Mouse (Mus musculus) heart, postnatal 25 days (tissue): ENCODE data around the gene Tomm20. TPM values are rescaled to one million over a fixed set of nuclear protein-coding genes. Genes with fewer than 3 reads are reported as not detected.

ENCODE experiments used
- DNase-seq: peaks from one replicate; pipeline ENCODE4 v3.0.0; 2022; ENCODE audit warnings: low spot score
- intact Hi-C: fragments of 180-260 bp; cut with DNase I; formaldehyde crosslinking; loops from one replicate; pipeline ENCODE4 v1.15.1; 2025
- total RNA-seq, 2 experiments: library from RNA; stranded (reverse); gene quantifications; 2 replicates each; pipeline ENCODE4 v1.2.3; 2021

Tomm20 gene
- total RNA-seq, 2 experiments from 2014 or later: 76.2 to 76.4 TPM

DNA sequence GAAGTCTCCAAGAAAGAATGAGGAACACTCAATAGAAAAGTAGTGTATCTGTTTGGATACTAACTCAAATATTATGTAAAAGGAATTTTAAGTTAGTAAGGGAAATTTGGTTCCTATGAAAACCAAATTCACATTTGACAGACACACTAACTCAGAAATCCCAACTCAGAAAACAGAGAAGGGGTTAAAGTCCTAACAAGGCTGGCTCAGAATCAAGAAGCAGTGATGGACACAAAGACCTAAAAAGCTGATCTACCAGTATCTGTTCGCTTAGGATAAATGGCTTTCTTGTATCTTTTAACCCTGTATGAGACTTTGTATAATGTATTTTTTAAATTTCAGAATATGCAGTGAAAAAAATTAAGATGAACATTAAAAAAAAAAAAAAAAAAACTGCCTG lies 23.9 kb upstream of the Tomm20 start:
- intact Hi-C loops: no loop called here
- DNase-seq: no peak

DNA sequence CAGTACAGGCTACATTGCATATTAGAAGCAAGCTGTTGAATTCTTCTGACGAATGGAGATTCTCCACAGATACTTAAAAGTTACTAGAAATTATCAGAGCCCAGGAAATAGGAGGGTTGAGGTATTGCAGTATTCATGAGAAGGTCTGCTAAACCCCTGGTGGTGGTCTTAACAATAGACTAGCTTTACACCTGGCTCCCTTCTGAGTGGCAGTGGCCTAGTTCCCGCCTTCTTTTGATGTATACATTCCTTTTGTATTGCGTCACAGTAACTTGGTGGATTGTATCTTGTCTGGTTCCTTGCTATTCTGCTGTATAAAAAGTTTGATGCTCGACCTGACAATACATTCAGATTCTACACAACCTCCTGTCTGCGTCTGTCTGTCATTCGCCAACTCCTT lies 22.5 kb upstream of the Tomm20 start:
- no peak for DNase-seq
- intact Hi-C loops: no loop called here

DNA sequence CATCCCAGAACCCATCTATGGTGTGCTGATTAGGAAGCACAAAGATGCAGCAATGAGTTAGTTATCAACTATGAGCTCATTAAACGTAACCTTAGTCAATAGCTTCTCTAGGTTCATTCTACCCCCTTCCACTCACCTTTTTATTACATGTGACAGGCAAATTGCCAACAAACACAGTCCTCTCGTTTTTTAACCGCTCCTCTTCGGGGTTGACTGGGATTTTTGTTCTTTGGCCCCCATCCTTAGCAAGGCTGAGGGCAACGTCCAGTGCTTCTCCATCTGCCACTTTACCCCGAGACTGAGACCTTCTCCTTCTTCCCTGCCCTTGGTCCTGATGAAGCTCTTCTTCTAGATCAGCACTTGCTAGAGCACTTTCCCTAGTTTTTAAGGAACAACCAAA lies 19.6 kb upstream of the Tomm20 start:
- intact Hi-C loops: no loop called here
- DNase-seq: no peak

DNA sequence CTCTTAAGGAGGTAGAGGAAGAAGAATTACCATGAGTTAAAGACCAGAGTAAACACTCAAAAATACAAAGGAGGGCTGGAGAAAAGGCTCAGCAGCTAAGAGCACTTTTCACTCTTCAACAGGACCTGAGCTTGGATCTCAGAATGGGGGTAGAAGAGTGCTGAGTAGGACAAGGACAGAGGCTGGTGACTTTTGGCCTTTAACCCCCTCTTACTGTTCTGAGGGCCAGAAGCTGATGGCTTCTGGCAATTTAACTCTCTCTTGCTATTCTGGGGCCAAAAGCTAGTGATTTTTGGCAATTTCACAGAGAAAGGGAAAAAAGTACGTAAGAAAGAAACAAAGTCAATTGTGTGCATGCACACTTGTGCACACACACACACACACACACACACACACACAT lies 17.2 kb upstream of the Tomm20 start:
- no peak for DNase-seq
- intact Hi-C loops: no loop called here

DNA sequence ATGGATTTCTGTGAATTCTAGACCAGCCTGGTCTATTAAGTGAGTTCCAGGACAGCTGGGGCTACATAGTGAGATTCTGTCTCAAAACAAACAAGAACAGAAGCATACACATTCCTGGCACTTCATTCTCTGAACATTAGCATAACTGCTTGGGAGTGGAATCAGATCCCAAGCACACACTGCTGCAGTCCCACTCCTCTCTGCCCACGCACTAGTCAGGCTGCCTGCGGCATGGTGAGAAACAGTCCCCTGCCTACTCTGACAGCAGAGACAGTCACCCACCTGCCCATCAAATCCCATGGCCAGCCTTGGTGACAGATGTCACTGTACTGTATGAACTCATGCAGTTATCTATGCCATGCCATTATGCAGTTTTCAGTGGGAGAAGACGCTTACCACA lies 15.9 kb upstream of the Tomm20 start:
- intact Hi-C loops: no loop called here
- DNase-seq: no peak

DNA sequence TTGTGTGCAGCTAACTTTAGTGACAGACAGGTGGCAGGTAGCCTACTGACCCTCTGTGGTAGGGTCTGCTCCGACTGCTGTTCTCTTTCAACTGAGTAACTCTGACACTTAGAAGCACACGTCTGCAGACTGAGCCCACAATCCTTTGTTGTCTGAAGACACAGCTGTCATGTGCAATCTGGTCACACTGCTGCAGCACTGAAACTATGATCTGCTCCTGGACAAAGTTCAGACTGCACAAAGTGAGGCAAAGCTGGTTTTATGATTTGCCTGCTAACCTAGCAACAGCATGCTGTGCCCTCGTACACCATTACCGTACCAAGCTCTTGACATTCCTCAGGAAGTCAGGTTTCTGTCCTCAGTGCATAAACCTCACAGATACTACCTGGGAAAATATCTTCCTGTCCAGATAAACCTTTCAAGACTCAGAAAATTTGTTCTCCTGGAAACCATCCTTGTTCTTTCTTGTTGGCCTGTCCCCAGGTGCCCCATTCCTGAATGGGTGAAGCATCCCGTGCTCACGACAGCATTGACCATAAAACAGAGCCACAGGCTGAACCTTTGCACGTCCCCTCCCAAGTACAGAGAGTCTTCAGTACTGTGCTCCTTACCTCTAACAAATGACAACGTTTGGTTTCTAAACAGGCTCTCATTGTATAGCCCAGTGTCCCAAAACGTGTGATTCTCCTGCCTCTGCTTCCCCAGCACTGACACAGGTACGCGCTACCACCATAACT lies 6.4 kb upstream of the Tomm20 start:
- DNase-seq: no peak
- intact Hi-C loops: no loop called here

DNA sequence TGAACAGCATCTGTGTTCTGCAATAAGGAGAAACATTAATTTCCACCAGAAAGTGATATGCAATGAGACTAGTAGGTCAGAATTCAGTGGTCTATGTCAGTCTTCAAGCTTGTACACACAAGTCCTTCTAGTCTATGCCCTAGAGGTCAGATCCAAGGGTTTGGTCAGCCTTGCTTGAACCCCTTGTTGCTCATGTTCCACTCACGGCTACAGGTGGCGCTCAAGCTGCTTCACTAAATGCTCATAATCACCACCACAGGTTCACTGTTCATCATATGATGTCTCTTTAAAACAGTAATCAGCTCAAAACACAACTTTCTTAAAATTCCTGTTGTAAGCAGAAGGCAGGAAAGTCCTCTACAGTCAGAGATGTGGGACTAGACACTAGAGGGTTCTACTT lies 3.9 kb upstream of the Tomm20 start:
- no peak for DNase-seq
- intact Hi-C loops: loop anchor here (5.0 kb wide), 1 partner anchor 527 kb away; the partner anchor contains the start of gene Coa6

DNA sequence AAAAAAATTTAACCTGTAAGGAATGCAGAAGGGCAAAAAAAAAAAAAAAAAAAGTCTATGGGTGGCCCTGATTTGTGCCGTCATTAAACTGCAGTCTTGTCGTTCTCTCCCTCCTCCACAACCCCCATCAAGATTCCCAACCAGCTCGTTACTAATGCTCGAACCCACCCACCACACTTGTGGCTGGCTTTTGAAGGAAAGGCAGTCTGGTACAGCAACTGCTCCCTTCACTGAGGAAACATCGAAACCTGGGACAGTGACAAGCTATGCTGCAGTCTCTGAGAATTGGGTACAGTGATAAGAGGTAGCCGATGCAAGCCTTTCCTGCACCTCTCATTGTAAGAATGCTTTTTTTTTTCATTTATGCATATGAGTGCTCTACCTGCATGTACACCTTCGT lies 800 bp upstream of the Tomm20 start:
- intact Hi-C loops: loop anchor here (2.0 to 5.0 kb wide), 2 partner anchors 24 to 524 kb away; partner anchors contain the start of genes Coa6 and Rbm34

DNA sequence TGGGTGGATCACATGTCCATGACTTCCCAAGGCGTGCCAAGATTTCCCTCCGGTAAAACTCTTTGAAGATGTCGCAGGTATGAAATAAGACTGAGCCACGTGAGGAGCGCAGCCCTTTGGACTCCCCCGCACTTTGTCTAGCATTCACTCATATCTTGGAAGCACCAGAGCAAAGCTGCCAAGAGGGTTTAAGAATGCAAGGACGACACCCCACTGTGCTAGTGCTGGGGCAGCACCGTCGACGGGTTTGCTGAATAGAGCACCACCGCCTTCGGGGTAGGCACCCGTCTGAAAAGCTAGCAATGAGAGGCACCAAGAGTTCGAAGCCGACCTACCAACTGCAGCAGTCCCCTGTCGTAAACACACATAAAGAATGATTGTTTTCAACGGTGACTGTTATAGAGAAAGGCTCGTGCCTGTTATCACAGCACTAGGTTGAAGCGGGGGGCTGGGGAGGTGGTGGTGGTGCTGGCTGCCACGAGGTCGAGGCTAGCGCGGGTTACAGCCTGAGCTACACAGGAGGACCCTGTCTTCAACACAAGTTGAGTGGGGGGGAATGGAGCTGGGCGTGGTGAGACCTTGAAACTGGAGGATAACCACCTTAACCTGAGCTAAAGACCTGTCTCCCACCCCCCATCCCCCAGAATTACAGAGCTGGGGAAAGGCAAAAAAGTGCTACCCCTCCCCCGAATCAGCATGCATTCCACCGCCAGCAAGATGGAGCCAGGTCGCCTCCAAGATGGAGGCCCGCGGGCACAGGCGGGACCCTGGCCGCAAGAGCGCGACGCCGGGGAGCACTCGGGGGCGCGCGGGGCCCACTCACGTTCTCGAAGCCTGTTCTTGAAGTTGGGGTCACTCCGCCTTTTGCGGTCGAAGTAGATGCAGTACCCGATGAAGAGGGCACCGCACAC lies 608 bp downstream of the Tomm20 start:
- intact Hi-C loops: loop anchor here (5.0 kb wide), 1 partner anchor 523 kb away; the partner anchor contains the start of gene Coa6
- no peak for DNase-seq

More for the DNA sequence above, 800 bp upstream of the Tomm20 start:
- DNase-seq: no peak

DNA sequence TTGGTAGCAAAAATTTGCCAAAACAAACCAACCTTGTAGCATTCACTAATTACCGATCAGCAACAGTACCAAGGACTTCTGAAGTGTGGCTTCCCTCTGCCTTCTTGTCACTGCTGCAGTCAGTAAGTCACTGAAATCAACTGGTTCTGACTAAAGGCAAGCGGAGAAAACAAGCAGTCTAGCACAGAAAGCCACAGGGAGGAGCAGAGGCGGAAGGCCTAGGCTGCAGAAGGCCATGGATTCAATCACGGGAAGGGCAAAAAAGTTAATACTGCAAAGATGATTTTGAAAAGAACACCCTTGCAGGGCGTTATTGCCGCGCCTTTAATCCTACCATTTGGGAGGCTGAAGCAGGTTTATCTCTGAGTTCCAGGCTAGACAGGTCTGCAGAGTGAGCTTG lies 2.1 kb downstream of the Tomm20 start:
- intact Hi-C loops: no loop called here
- DNase-seq: no peak

DNA sequence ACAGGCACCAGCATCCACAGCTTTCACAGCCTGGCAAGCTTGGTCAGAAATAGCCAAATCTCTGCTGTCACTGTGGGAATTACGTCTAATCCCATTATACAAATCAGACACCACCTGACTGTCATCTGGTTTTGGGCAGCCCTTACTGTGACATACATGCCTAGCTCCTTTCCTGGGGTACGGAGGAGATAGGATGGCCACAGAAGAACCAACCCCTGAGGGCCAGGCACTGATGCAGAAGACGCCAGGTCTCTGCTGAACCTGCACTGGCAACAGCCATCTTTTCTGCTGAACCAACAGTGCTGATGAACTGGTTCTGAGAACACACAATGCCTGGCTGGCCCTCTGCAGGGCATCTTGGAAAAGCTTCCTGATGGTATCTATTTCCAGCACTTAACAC lies 8.3 kb downstream of the Tomm20 start:
- no peak for DNase-seq
- intact Hi-C loops: no loop called here

DNA sequence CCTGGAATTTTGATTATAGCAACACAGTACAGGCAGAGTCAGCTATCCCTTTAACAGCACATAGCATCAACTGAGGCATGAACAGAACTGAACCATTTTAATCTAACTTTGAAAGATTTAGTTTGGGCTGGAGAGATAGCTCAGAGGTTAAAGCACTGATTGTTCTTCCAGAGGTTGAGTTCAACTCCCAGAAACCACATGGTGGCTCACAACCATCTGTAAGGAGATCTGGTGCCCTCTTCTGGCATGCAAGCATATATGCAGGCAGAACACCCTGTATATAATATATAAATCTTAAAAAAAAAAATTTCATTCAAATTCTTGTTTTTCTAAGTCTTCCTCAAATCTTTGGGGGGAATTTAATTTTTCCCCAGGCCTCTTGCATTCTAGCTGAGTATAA lies 9.7 kb downstream of the Tomm20 start:
- DNase-seq: no peak

DNA sequence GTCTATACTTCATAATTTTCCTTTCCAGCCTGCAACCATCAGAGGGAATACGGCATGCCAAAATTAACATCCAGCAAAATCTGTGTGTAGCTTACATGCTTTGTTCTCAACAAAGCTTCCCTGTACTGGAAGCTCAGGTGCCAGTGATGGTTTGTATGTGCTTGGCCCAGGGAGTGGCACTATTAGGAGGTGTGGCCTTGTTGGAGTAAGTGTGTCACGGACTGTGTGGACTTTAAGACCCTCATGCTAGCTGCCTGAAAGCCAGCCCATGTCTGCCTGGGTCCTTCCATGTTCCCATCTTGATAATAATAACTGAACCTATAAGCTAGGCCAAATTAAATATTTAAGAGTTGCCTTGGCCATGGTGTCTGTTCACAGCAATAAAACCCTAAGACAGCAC lies 10.3 kb downstream of the Tomm20 start:
- intact Hi-C loops: no loop called here
- no peak for DNase-seq

More for the DNA sequence above, 9.7 kb downstream of the Tomm20 start:
- intact Hi-C loops: no loop called here

DNA sequence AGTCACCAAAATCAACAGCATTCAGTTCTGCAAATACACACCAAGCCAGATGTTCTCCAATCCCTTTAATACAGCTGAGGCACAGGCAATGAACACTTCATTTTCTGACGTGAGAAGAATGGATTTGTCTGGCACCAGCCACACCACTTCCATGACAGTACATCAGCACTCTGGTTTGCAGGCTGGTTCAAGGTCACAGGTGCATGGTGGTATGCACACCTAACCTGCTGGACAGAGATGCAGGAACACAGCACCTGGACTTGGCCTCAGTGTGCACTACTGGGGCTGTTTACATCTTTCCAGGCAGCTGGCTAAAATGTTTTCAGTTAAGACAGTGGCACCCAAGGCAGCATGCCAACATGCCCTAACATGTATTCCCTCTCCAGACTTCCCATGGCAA lies 13.0 kb downstream of the Tomm20 start:
- no peak for DNase-seq
- intact Hi-C loops: no loop called here

DNA sequence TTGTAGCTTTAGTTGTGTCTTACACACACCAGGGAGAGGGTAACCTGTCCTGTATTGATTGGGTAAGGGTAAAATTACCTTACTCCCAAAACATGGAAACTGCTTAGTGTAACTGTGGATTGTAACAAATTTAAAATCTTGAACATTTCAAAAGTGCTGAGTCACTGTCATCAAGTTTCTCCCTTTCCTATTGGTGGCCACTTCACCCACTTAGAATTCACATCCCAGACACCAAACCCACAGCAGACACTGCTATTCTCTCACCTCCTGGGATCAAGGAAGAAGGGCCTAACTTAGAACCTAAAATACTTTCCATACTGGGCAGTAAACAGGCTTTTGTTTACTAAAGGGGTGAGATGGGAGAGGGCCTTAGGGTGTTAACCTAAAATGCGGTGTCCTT lies 13.4 kb downstream of the Tomm20 start:
- DNase-seq: no peak
- intact Hi-C loops: no loop called here

DNA sequence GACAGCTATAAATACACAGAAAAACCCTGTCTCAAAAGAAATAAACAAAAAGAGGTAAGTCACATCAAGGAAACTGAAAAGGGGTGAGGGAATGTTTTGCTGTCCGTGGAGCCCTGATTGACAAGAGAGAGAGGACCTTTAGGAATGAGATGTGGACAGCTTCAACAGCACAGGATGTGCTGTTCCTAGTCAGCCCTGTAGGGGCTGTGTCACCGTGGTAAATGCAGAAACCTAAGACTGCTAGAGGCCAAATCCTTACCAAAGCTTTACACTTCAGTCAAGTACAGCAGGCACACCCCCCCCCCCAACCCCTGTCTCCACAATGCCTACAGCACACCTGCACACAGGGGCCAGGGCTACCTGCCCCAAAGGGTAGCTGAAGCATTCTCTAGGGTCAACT lies 13.9 kb downstream of the Tomm20 start:
- DNase-seq: no peak
- intact Hi-C loops: loop anchor here (2.0 kb wide), 1 partner anchor 43 kb away; no protein-coding TSS in a partner anchor

DNA sequence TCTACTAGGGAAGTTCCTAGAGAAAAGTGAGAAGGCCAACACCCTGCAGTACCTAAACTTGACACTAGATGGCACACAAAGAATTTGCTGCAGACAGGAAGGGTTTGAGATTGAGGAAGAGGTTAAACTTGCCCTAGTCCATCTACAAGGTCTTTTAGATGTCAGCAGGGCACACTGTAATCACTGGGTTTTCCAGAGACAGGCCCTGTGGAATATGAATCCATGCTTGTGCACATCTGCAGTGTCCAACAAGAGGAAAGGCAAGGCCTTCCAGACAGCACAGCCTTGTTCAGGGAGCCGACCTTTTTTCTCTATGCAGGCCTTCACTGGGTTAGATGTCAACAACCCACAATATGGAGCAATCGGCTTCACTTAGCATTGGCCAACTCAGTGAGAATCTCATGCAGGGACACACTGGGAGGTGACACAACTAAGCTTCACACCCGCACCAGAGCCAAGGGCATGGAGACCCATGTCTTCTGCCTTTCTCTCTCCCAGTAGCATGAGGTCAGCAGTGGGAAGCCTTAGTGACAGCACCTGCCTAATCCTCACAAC lies 16.0 kb downstream of the Tomm20 start:
- DNase-seq: no peak
- intact Hi-C loops: loop anchor here (2.0 kb wide), 1 partner anchor 45 kb away; no protein-coding TSS in a partner anchor

DNA sequence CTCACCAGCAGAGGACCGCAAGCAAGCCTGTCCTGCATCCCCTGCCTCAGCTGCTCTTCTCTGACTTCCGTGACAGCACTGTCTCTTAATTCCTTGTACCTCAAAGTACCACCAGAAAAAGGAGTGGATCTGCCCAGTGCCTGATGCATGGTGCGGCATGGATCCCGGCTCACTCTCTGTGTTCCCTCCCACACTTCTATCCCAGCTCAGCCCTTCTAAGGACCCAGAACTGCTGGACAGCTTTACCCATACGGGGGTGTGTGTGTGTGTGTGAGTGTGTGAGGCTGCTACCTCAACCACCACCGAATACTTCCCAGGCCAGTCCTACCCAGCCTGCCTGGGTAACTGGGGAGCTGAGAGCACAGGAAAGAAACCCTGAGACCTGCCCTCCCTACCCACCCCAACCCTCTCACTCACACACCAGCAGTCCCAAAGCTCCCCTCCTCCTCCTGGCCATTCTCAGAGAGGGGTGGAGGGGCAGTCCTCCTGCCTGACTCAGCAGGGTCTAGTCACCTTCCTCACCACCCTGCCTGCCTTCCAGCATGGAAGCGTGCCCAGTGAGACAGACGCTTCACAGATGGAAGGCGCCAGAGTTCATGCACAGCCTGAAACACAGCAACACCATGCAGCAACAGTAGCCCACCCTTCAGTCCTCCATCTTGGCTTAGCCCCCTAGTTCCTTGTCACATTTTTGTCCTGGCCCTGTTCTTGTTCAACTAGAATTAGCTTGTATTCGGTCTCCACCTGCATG lies 16.7 kb downstream of the Tomm20 start:
- DNase-seq: no peak
- intact Hi-C loops: no loop called here

DNA sequence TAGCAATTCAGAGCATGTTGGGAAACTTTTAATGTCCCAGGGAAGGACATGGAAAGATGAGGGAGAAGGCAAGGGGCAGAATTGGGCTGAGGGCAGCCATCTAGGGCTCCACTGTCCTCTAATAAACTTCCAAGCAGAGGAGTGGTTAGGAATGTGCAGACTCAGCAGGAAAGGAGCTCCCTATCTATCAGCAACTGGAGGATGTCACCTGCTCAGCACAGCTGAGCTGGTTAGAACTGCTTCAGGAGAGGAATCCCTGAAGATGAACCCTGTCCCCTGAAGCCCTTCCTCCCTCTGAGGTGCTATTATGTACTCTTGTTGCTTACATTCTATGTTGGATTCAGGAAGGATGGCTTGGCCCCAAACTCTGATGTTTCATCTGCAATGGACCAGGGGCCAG lies 17.6 kb downstream of the Tomm20 start:
- intact Hi-C loops: no loop called here
- DNase-seq: no peak

DNA sequence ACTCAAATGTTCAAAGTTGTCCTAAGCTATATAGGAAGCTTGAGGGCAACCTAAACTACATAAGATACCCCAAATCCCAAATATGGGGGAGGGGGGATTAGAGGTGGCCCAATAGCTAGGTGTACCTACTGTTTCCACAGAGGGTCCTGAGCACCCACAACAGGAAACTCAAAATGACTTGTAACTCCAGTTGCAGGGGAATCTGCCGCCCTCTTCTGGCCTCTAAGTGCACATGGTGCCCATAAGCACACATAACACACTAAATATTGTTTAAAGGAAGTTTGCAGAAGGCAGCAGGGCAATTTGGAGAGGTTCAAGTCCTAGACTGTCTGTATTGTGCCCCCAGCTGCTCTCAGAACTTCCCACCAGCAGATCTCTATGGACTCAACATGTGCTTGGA lies 18.6 kb downstream of the Tomm20 start:
- no peak for DNase-seq
- intact Hi-C loops: no loop called here
